Mouse (Mus musculus): ENCODE data around the gene Chrnb1. TPM values are rescaled to one million over a fixed set of nuclear protein-coding genes. Genes with fewer than 3 reads are reported as not detected.
A peak's percentile ranks its signal among the peaks of the same experiment; 100 is the strongest.

Chrnb1 gene
- 4.2 and 6.2 TPM in 2 replicates for polyA plus RNA-seq (2014; fragmentation: Nextera tagmentation; extraction: Ambion mirVana)

GRCm38 (mm10) chr11:69795168-69795982 is at the start of gene Chrnb1:
TSS of gene Chrnb1 (minus strand) at chr11:69795943.
- Histone ChIP-seq H3K27ac (ENCODE audit: low read depth, low read length) (no peak within 1 kb of the TSS), H3K9me3 (ENCODE audit: control insufficient read depth, low read length) (no peaks in the 10 kb centered on the region), H3K27me3 (ENCODE audit: control insufficient read depth, insufficient read depth, low read length) (peaks cover 13% of the 10 kb centered on the region; the same call in 1 of the 2 replicates), H3K4me2 (ENCODE audit: low read depth) (peak within 1 kb of the TSS; percentile 87), H3K4me1 (ENCODE audit: control insufficient read depth, insufficient read depth, low read length) (peaks cover 11% of the 10 kb centered on the region), H3K36me3 (ENCODE audit: control insufficient read depth, insufficient read depth, low read length) (no peaks in the 10 kb centered on the region), H3K9ac (ENCODE audit: low read length) (no peak within 1 kb of the TSS), H3K4me3 (ENCODE audit: low read depth, low read length) (peak within 1 kb of the TSS; percentile 39)
- DNase-seq (ENCODE audit: low spot score) (peak; percentile 89), ATAC-seq (ENCODE audit: insufficient read depth, low FRiP score, low TSS enrichment) (peak; percentile 91)
- WGBS, result 2% methylated on average over 52 of the region's 52 CpGs

GRCm38 (mm10) chr11:69838714-69839104 is 43.0 kb upstream of the Chrnb1 start:
- Histone ChIP-seq H3K27ac (ENCODE audit: low read depth, low read length) (peak overlapping the region; percentile 58), H3K9ac (ENCODE audit: low read length) (peak overlapping the region; percentile 52), H3K36me3 (ENCODE audit: control insufficient read depth, insufficient read depth, low read length) (peaks cover 2% of the 10 kb centered on the region; the same call in 1 of the 2 replicates), H3K4me2 (ENCODE audit: low read depth) (peak overlapping the region; percentile 95), H3K4me1 (ENCODE audit: control insufficient read depth, insufficient read depth, low read length) (peaks cover 24% of the 10 kb centered on the region), H3K27me3 (ENCODE audit: control insufficient read depth, insufficient read depth, low read length) (peaks cover 3% of the 10 kb centered on the region; the same call in 1 of the 2 replicates), H3K9me3 (ENCODE audit: control insufficient read depth, low read length) (no peaks in the 10 kb centered on the region), H3K4me3 (ENCODE audit: low read depth, low read length) (peak overlapping the region; percentile 72)
- WGBS, result 2% methylated on average over 7 of the region's 7 CpGs
- DNase-seq (ENCODE audit: low spot score) (no peak), ATAC-seq (ENCODE audit: insufficient read depth, low FRiP score, low TSS enrichment) (no peak)

GRCm38 (mm10) chr11:69837952-69838713 is 42.4 kb upstream of the Chrnb1 start, which contains the start of gene Tmem256:
TSS of gene Tmem256 (plus strand) at chr11:69838514.
- Histone ChIP-seq H3K4me2 (ENCODE audit: low read depth) (peak within 1 kb of the TSS; percentile 95), H3K27me3 (ENCODE audit: control insufficient read depth, insufficient read depth, low read length) (peaks cover 5% of the 10 kb centered on the region; the same call in 1 of the 2 replicates), H3K9ac (ENCODE audit: low read length) (peak within 1 kb of the TSS; percentile 79), H3K4me1 (ENCODE audit: control insufficient read depth, insufficient read depth, low read length) (peaks cover 26% of the 10 kb centered on the region), H3K27ac (ENCODE audit: low read depth, low read length) (peak within 1 kb of the TSS; percentile 80), H3K4me3 (ENCODE audit: low read depth, low read length) (peak within 1 kb of the TSS; percentile 72), H3K36me3 (ENCODE audit: control insufficient read depth, insufficient read depth, low read length) (peaks cover 2% of the 10 kb centered on the region; the same call in 1 of the 2 replicates), H3K9me3 (ENCODE audit: control insufficient read depth, low read length) (no peaks in the 10 kb centered on the region)
- DNase-seq (ENCODE audit: low spot score) (peak; percentile 97), ATAC-seq (ENCODE audit: insufficient read depth, low FRiP score, low TSS enrichment) (peak; percentile 87)
- WGBS, result under 1% methylated on average over 34 of the region's 34 CpGs

- Histone ChIP-seq H3K4me1 (ENCODE audit: control insufficient read depth, insufficient read depth, low read length) (peaks cover 26% of the 10 kb centered on the region), H3K27ac (ENCODE audit: low read depth, low read length) (peak within 1 kb of the TSS; percentile 80), H3K9me3 (ENCODE audit: control insufficient read depth, low read length) (no peaks in the 10 kb centered on the region), H3K9ac (ENCODE audit: low read length) (peak within 1 kb of the TSS; percentile 79), H3K27me3 (ENCODE audit: control insufficient read depth, insufficient read depth, low read length) (peaks cover 5% of the 10 kb centered on the region; the same call in 1 of the 2 replicates), H3K4me3 (ENCODE audit: low read depth, low read length) (peak within 1 kb of the TSS; percentile 72), H3K4me2 (ENCODE audit: low read depth) (peak within 1 kb of the TSS; percentile 95), H3K36me3 (ENCODE audit: control insufficient read depth, insufficient read depth, low read length) (peaks cover 2% of the 10 kb centered on the region; the same call in 1 of the 2 replicates)
- ATAC-seq (ENCODE audit: insufficient read depth, low FRiP score, low TSS enrichment) (no peak), DNase-seq (ENCODE audit: low spot score) (no peak)
- WGBS, result 0% methylated on average over 18 of the region's 32 CpGs
Measured at GRCm38 (mm10) chr11:69837604-69837951, 41.8 kb upstream of the Chrnb1 start, which contains the start of gene Nlgn2. TSS of gene Nlgn2 (minus strand) at chr11:69837784.

- H3K9me3 ChIP-seq (ENCODE audit: control insufficient read depth, low read length), result no peaks in the 10 kb centered on the region
- peaks cover 2% of the 10 kb centered on the region; the same call in 1 of the 2 replicates for H3K36me3 ChIP-seq (ENCODE audit: control insufficient read depth, insufficient read depth, low read length)
- peak; percentile 14; the same call in 1 of the 2 replicates for ATAC-seq (ENCODE audit: insufficient read depth, low FRiP score, low TSS enrichment)
- peak overlapping the region; percentile 72 for H3K4me3 ChIP-seq (ENCODE audit: low read depth, low read length)
- under 1% methylated on average over 43 of the region's 52 CpGs for WGBS
- H3K4me1 ChIP-seq (ENCODE audit: control insufficient read depth, insufficient read depth, low read length), result peaks cover 26% of the 10 kb centered on the region
- H3K4me2 ChIP-seq (ENCODE audit: low read depth), result peak overlapping the region; percentile 95
- peak overlapping the region; percentile 79 for H3K9ac ChIP-seq (ENCODE audit: low read length)
- H3K27me3 ChIP-seq (ENCODE audit: control insufficient read depth, insufficient read depth, low read length), result peaks cover 5% of the 10 kb centered on the region; the same call in 1 of the 2 replicates
- peak overlapping the region; percentile 80 for H3K27ac ChIP-seq (ENCODE audit: low read depth, low read length)
- peak; percentile 59 for DNase-seq (ENCODE audit: low spot score)
Measured at GRCm38 (mm10) chr11:69836703-69837576, 41.2 kb upstream of the Chrnb1 start.

- Histone ChIP-seq H3K36me3 (ENCODE audit: control insufficient read depth, insufficient read depth, low read length) (peaks cover 2% of the 10 kb centered on the region; the same call in 1 of the 2 replicates), H3K4me2 (ENCODE audit: low read depth) (peak overlapping the region; percentile 95), H3K4me3 (ENCODE audit: low read depth, low read length) (peak overlapping the region; percentile 72), H3K9ac (ENCODE audit: low read length) (peak overlapping the region; percentile 79), H3K27ac (ENCODE audit: low read depth, low read length) (peak overlapping the region; percentile 47; the same call in 1 of the 2 replicates), H3K4me1 (ENCODE audit: control insufficient read depth, insufficient read depth, low read length) (peaks cover 26% of the 10 kb centered on the region), H3K27me3 (ENCODE audit: control insufficient read depth, insufficient read depth, low read length) (peaks cover 5% of the 10 kb centered on the region; the same call in 1 of the 2 replicates), H3K9me3 (ENCODE audit: control insufficient read depth, low read length) (no peaks in the 10 kb centered on the region)
- WGBS, result 2% methylated on average over 4 of the region's 4 CpGs
- ATAC-seq (ENCODE audit: insufficient read depth, low FRiP score, low TSS enrichment), result no peak
- no peak for DNase-seq (ENCODE audit: low spot score)
Measured at GRCm38 (mm10) chr11:69835966-69836335, 40.2 kb upstream of the Chrnb1 start.

- ATAC-seq (ENCODE audit: insufficient read depth, low FRiP score, low TSS enrichment) (no peak), DNase-seq (ENCODE audit: low spot score) (peak; percentile 77)
- 2% methylated on average over 9 of the region's 9 CpGs for WGBS
- Histone ChIP-seq H3K4me3 (ENCODE audit: low read depth, low read length) (peak overlapping the region; percentile 72), H3K27me3 (ENCODE audit: control insufficient read depth, insufficient read depth, low read length) (peaks cover 5% of the 10 kb centered on the region; the same call in 1 of the 2 replicates), H3K4me2 (ENCODE audit: low read depth) (peak overlapping the region; percentile 95), H3K9ac (ENCODE audit: low read length) (peak overlapping the region; percentile 2; the same call in 1 of the 2 replicates), H3K36me3 (ENCODE audit: control insufficient read depth, insufficient read depth, low read length) (peaks cover 2% of the 10 kb centered on the region; the same call in 1 of the 2 replicates), H3K9me3 (ENCODE audit: control insufficient read depth, low read length) (no peaks in the 10 kb centered on the region), H3K27ac (ENCODE audit: low read depth, low read length) (no peak overlapping the region), H3K4me1 (ENCODE audit: control insufficient read depth, insufficient read depth, low read length) (peaks cover 26% of the 10 kb centered on the region)
Measured at GRCm38 (mm10) chr11:69835326-69835965, 39.7 kb upstream of the Chrnb1 start.

Data from neural tube, embryonic 11.5 days (tissue).